Comparison of ENCODE assay signal across 8 mouse cellular contexts in the genomic region with DNA sequence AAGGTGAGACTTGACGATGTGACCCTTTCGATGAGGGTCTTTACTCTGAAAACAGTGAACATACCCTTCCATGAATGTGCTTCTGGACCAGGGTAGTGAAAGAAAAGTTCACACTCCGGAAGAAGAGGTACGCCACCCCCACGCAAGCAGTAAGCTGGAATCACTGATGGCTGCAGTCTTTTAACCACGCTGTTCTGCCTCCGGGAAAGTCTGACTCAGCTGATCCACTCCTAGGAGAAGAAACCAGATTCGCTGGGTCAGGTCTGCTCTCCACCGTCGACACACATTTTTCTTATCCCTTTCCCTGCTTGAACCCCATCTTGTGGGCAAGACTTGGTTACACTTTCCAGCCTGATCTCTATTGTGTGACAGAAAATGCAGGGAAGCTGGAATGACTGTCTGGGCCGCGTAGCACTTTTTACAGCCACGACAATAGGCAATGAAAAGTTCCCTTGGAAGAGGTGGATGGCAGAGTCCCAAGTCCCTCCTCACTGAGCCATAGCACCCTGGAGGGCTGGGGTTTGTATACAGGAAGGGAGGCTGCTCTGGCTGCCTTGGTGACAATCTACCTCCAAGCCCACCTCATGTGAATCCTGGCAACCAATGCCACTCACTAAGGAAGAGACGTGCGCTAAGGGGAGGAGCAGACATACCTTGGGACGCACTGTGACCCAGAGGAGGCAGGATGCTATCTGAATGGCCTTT.
DNase-seq lines count a peak whose midpoint lies in the region; ATAC-seq and TF ChIP-seq lines count a peak whose summit lies in the region.

No protein-coding gene starts in this region.

- no peak overlapping the region for H3K27ac ChIP-seq in kidney, postnatal 0 days

- peak overlapping the region; percentile 28 for H3K4me2 ChIP-seq in kidney, postnatal 0 days (ENCODE audit: low read length)

- no peak overlapping the region for H3K9ac ChIP-seq in kidney, postnatal 0 days (ENCODE audit: low read depth, low read length)

- no peak overlapping the region for H3K4me3 ChIP-seq in kidney, postnatal 0 days (replicated peaks; ENCODE audit: low read depth, low read length)

- no peak for TF ChIP-seq CTCF in kidney, postnatal 0 days (IDR thresholded peaks at IDR 0.05; ENCODE audit: low read depth)

- no peaks in the 10 kb centered on the region for H3K36me3 ChIP-seq in kidney, postnatal 0 days (ENCODE audit: insufficient read depth, low read length)

- no peak for ATAC-seq in kidney, postnatal 0 days (replicated peaks; ENCODE audit: low FRiP score, low read depth)
- no peak for ATAC-seq in activated CD4-positive, CD25-positive, alpha-beta regulatory T cell, adult 4 months

- WGBS in kidney, postnatal 0 days: 28% methylated on average over 16 of the region's 16 CpGs

- H3K27me3 ChIP-seq in kidney, postnatal 0 days (ENCODE audit: insufficient read depth, low read length): no peaks in the 10 kb centered on the region

- DNase-seq in cerebellum, postnatal 25 days: peak; percentile 18 to 22
- DNase-seq in cerebellum, adult 8-10 months: no peak
- peak; percentile 34 for DNase-seq in right cerebral cortex, adult 18-20 months
- DNase-seq in right cerebral cortex, postnatal 4 days: no peak
- peak; percentile 27 for DNase-seq in kidney, postnatal 0 days (ENCODE audit: low spot score)
- DNase-seq in right cerebral cortex, postnatal 14 days: peak; percentile 16
- DNase-seq in spleen, postnatal 14 days (ENCODE audit: low spot score in 2 of 2): no peak

- no peaks in the 10 kb centered on the region; the same call in 1 of the 2 replicates for H3K4me1 ChIP-seq in kidney, postnatal 0 days (replicated peaks; ENCODE audit: insufficient read depth, low read length)

- H3K9me3 ChIP-seq in kidney, postnatal 0 days (replicated peaks; ENCODE audit: low read length): no peaks in the 10 kb centered on the region

Comparison
In these comparisons a context has a peak if more than half of its experiments do, and no peak if none do; other contexts are left out.
1. DNase-seq: peak in cerebellum, postnatal 25 days (2 of 2), right cerebral cortex, adult 18-20 months (single experiment), kidney, postnatal 0 days (single experiment) and right cerebral cortex, postnatal 14 days (single experiment); none in cerebellum, adult 8-10 months (single experiment), right cerebral cortex, postnatal 4 days (single experiment) and spleen, postnatal 14 days (0 of 2).